Mouse (Mus musculus) MEL (cell line): ENCODE results near the gene Pgpep1. TPM values are rescaled to one million over a fixed set of nuclear protein-coding genes. Genes with fewer than 3 reads are reported as not detected.

Experiments used
- DNase-seq: peaks from one replicate; pipeline ENCODE4 v3.0.0; 2011; ENCODE audit warnings: low read depth, low spot score
- H3K27ac ChIP-seq: 2 replicates; pipeline ENCODE4 v1.5.1; 2012; ENCODE audit warnings: low read depth, mild to moderate bottlenecking, control low read depth, low read length, moderate library complexity; ENCODE audit not compliant: control insufficient read depth
- H3K27me3 ChIP-seq, 2 experiments: fragments of 150-350 bp in 1 of 2; sonication (generic) in 1 of 2; 2 replicates each; pipeline ENCODE4 v1.6.1; 2012; ENCODE audit warnings: low read length in 2 of 2, mild to moderate bottlenecking in 2 of 2, improper control_type of control experiment in 1 of 2, moderate library complexity in 1 of 2; ENCODE audit not compliant: insufficient read depth in 2 of 2, control insufficient read depth in 1 of 2
- H3K36me3 ChIP-seq, 2 experiments: 2 replicates each; pipeline ENCODE4 v1.6.1; 2012 to 2014; ENCODE audit warnings: low read length in 2 of 2, improper control_type of control experiment in 1 of 2, inconsistent platforms in 1 of 2, mild to moderate bottlenecking in 1 of 2; ENCODE audit not compliant: insufficient read depth in 2 of 2, control insufficient read depth in 1 of 2
- H3K4me1 ChIP-seq, 2 experiments: fragments of 150-350 bp in 1 of 2; sonication (generic) in 1 of 2; 2 replicates each; pipeline ENCODE4 v1.6.1; 2012; ENCODE audit warnings: low read length in 2 of 2, improper control_type of control experiment in 1 of 2, mild to moderate bottlenecking in 1 of 2; ENCODE audit not compliant: insufficient read depth in 2 of 2, control insufficient read depth in 1 of 2
- H3K4me3 ChIP-seq, 2 experiments: fragments of 150-350 bp in 1 of 2; sonication (generic) in 1 of 2; 2 replicates each; pipeline ENCODE4 v1.5.1; 2012; ENCODE audit warnings: low read depth in 2 of 2, low read length in 2 of 2, mild to moderate bottlenecking in 2 of 2, moderate library complexity in 2 of 2, control low read depth in 1 of 2, improper control_type of control experiment in 1 of 2; ENCODE audit not compliant: control insufficient read depth in 1 of 2, insufficient read depth in 1 of 2
- H3K79me2 ChIP-seq: 2 replicates; pipeline ENCODE4 v1.6.1; 2012; ENCODE audit warnings: mild to moderate bottlenecking, low read length, moderate library complexity; ENCODE audit not compliant: control insufficient read depth, poor library complexity, insufficient read depth
- H3K9ac ChIP-seq: 2 replicates; pipeline ENCODE4 v1.6.1; 2012; ENCODE audit warnings: low read depth, mild to moderate bottlenecking, control low read depth, low read length, moderate library complexity; ENCODE audit not compliant: control insufficient read depth, poor library complexity, severe bottlenecking
- H3K9me3 ChIP-seq: fragments of 150-350 bp; sonication (generic); replicated peaks from 2 replicates; pipeline ENCODE4 v1.6.1; 2012; ENCODE audit warnings: mild to moderate bottlenecking, low read length, improper control_type of control experiment, moderate library complexity; ENCODE audit not compliant: insufficient read depth
- CHD2 ChIP-seq: IDR thresholded peaks from 2 replicates; pipeline ENCODE4 v1.6.1; 2011; ENCODE audit warnings: low read length, improper control_type of control experiment
- ELF1 ChIP-seq: IDR thresholded peaks from 2 replicates; pipeline ENCODE4 v1.6.1; 2014; ENCODE audit warnings: low read depth, mild to moderate bottlenecking, inconsistent platforms, low read length, improper control_type of control experiment, moderate library complexity
- ETS1 ChIP-seq: IDR thresholded peaks from 2 replicates; pipeline ENCODE4 v1.6.1; 2012; ENCODE audit warnings: low read depth, mild to moderate bottlenecking, inconsistent platforms, low read length, improper control_type of control experiment, moderate library complexity
- HCFC1 ChIP-seq: IDR thresholded peaks from 2 replicates; pipeline ENCODE4 v1.6.1; 2012; ENCODE audit warnings: low read depth, mild to moderate bottlenecking, inconsistent platforms, low read length, improper control_type of control experiment, moderate library complexity
- MXI1 ChIP-seq: IDR thresholded peaks from 2 replicates; pipeline ENCODE4 v1.6.1; 2011; ENCODE audit warnings: mild to moderate bottlenecking, low read depth, low read length, improper control_type of control experiment
- MYC ChIP-seq: IDR thresholded peaks from 2 replicates; pipeline ENCODE4 v1.6.1; 2011; ENCODE audit warnings: low read depth, mild to moderate bottlenecking, low read length, improper control_type of control experiment, moderate library complexity
- NRF1 ChIP-seq: IDR thresholded peaks from 2 replicates; pipeline ENCODE4 v1.6.1; 2014; ENCODE audit warnings: low read depth, mild to moderate bottlenecking, inconsistent platforms, low read length, improper control_type of control experiment, moderate library complexity; ENCODE audit not compliant: poor library complexity, insufficient read depth, severe bottlenecking
- POLR2A ChIP-seq, 2 experiments: IDR thresholded peaks; 2 replicates each; pipeline ENCODE4 v1.6.1; 2011 to 2012; ENCODE audit warnings: low read length in 2 of 2, mild to moderate bottlenecking in 2 of 2, control low read depth in 1 of 2, improper control_type of control experiment in 1 of 2, low read depth in 1 of 2, moderate library complexity in 1 of 2; ENCODE audit not compliant: control insufficient read depth in 1 of 2, insufficient read depth in 1 of 2, poor library complexity in 1 of 2
- POLR2AphosphoS2 ChIP-seq: IDR thresholded peaks from 2 replicates; pipeline ENCODE4 v1.6.1; 2011; ENCODE audit warnings: low read length, improper control_type of control experiment
- RAD21 ChIP-seq: IDR thresholded peaks from 2 replicates; pipeline ENCODE4 v1.6.1; 2011; ENCODE audit warnings: mild to moderate bottlenecking, low read depth, low read length, improper control_type of control experiment
- RCOR1 ChIP-seq: IDR thresholded peaks from 2 replicates; pipeline ENCODE4 v1.6.1; 2012; ENCODE audit warnings: low read depth, mild to moderate bottlenecking, inconsistent platforms, low read length, improper control_type of control experiment
- SIN3A ChIP-seq: IDR thresholded peaks from 2 replicates; pipeline ENCODE4 v1.6.1; 2012; ENCODE audit warnings: low read length, improper control_type of control experiment, inconsistent platforms
- TBP ChIP-seq: IDR thresholded peaks from 2 replicates; pipeline ENCODE4 v1.8.0; 2011; ENCODE audit warnings: low read depth, low read length, improper control_type of control experiment
- TCF12 ChIP-seq: IDR thresholded peaks from 2 replicates; pipeline ENCODE4 v1.6.1; 2014; ENCODE audit warnings: low read depth, mild to moderate bottlenecking, inconsistent platforms, low read length, improper control_type of control experiment, moderate library complexity
- polyA plus RNA-seq, 2 experiments: library from polyadenylated mRNA; stranded (reverse) in 1 of 2; unstranded in 1 of 2; fragments of >175 nt in 1 of 2; fragments of >200 nt in 1 of 2; gene quantifications; 2 replicates each; pipeline versions ENCODE4 v1.2.1 to v1.2.4; 2012; ENCODE audit warnings: low replicate concordance in 2 of 2, low read depth in 1 of 2; ENCODE audit not compliant: insufficient read length in 2 of 2, insufficient read depth in 1 of 2, missing spikeins in 1 of 2
- total RNA-seq: library from RNA; depleted of rRNA; stranded (reverse); fragments of 300-350 nt; gene quantifications from 2 replicates; pipeline ENCODE4 v1.2.3, GENCODE M21; 2012

Gene Pgpep1
- total and polyA plus RNA-seq, 3 experiments = 12.6 to 19.5 TPM; not detected in 1

GRCm38 (mm10) chr8:70695318-70696018 is 35.3 kb upstream of the Pgpep1 start:
- Histone ChIP-seq H3K9ac (peak overlapping the region; percentile 74), H3K79me2 (peaks cover 11% of the 10 kb centered on the region; the same call in 1 of the 2 replicates), H3K36me3 (peaks cover 0 to 4% of the 10 kb centered on the region in 2 experiments; a peak in 2 of 4 replicates), H3K9me3 (no peaks in the 10 kb centered on the region), H3K27ac (peak overlapping the region; percentile 63), H3K4me3 (peak overlapping the region; percentile 41 to 68), H3K27me3 (no peaks in the 10 kb centered on the region), H3K4me1 (peaks cover 8 to 29% of the 10 kb centered on the region in 2 experiments)
- 0 out of 2 replicates have a peak, but pooled peaks have one; percentile 30 for TF ChIP-seq POLR2AphosphoS2
- TF ChIP-seq CHD2 = no peak
- no peak for TF ChIP-seq RCOR1
- TF ChIP-seq MYC = 0 out of 2 replicates have a peak, but pooled peaks have one; percentile 12
- TF ChIP-seq HCFC1 = peak; percentile 24; the same call in 1 of the 2 replicates
- TF ChIP-seq SIN3A = peak; percentile 36; the same call in 1 of the 2 replicates
- peak; percentile 48; the same call in 1 of the 2 replicates for TF ChIP-seq TCF12
- TF ChIP-seq MXI1 = peak; percentile 39
- no peak for TF ChIP-seq RAD21
- peak; percentile 76 for TF ChIP-seq ETS1
- peak; percentile 44 to 48; a peak in 2 of 4 replicates for TF ChIP-seq POLR2A (IDR thresholded peaks at IDR 0.05; ENCODE audit: control insufficient read depth in 1 of 2, insufficient read depth in 1 of 2, low read depth in 1 of 2, low read length in 2 of 2, poor library complexity in 1 of 2)
- TF ChIP-seq NRF1 = peak; percentile 14; the same call in 1 of the 2 replicates
- peak; percentile 58 for TF ChIP-seq ELF1
- peak; percentile 87 for DNase-seq

- Histone ChIP-seq H3K79me2 (no peaks in the 10 kb centered on the region), H3K4me1 (peaks cover 8 to 29% of the 10 kb centered on the region in 2 experiments), H3K9me3 (no peaks in the 10 kb centered on the region), H3K36me3 (peaks cover 0 to 4% of the 10 kb centered on the region in 2 experiments; a peak in 2 of 4 replicates), H3K4me3 (no peak overlapping the region), H3K27ac (no peak overlapping the region), H3K9ac (no peak overlapping the region), H3K27me3 (peaks cover 0 to 3% of the 10 kb centered on the region in 2 experiments; a peak in 1 of 4 replicates)
- peak; percentile 46 for DNase-seq
- TF ChIP-seq ELF1 (peak; percentile 57; the same call in 1 of the 2 replicates), POLR2A (IDR thresholded peaks at IDR 0.05; ENCODE audit: control insufficient read depth in 1 of 2, insufficient read depth in 1 of 2, low read depth in 1 of 2, low read length in 2 of 2, poor library complexity in 1 of 2) (no peak), TBP (no peak)
Measured at GRCm38 (mm10) chr8:70693636-70694035, 33.4 kb upstream of the Pgpep1 start.
